Mouse (Mus musculus) kidney, adult 2 months (tissue): ENCODE results near the gene Hpse.

ENCODE experiments used
- CTCF ChIP-seq: fragments of 200-500 bp; conservative IDR thresholded peaks from 2 replicates; pipeline ENCODE4 v1.5.1; 2011; ENCODE audit warnings: low read depth, mild to moderate bottlenecking, control low read depth, low read length, moderate library complexity, mixed read lengths; ENCODE audit not compliant: insufficient read depth, insufficient read length
- POLR2A ChIP-seq: fragments of 200-500 bp; IDR thresholded peaks from one replicate; pipeline ENCODE4 v1.6.1; 2011; ENCODE audit warnings: low read depth, low read length, control low read depth

DNA sequence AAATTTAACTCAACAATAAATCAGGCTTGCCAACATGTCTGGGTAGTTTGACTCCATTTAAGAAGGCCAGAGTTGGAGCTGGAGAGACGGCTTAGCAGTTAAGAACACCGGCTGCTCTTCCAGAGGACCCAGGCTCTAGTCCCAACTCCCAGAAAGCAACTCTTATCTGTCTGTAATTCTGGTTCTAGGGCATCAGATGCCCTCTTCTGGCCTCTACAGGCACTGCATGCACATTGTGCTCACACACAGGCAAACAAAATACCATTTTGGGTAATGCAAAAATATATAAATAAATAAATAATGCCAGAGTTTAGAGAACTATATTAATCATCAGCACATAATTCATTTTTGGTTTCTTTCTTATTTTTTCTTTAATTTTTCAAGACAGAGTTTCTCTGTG is 15.2 kb downstream of the Hpse start:
- TF ChIP-seq CTCF, result 0 out of 2 replicates have a peak, but pooled peaks have one; percentile 3
- no peak for TF ChIP-seq POLR2A
